Mouse (Mus musculus) adrenal gland, postnatal 4 days (tissue): Measurements from ENCODE around the gene A030003K21Rik. TPM values are rescaled to one million over a fixed set of nuclear protein-coding genes. Genes with fewer than 3 reads are reported as not detected.
"Not testable (repeated sequence)": the region's sequence is repeated elsewhere in the genome, so short reads cannot be mapped to it uniquely, and the experiment has no call there.

Experiments
- DNase-seq, 2 experiments: peaks; one replicate each; pipeline ENCODE4 v3.0.0; 2021 to 2022; ENCODE audit warnings: low spot score in 2 of 2, mixed read lengths in 2 of 2
- long read RNA-seq, 2 experiments: library from polyadenylated mRNA; stranded (forward); transcript quantifications; one replicate each; pipeline ENCODE4 v2.0.0; 2021
- total RNA-seq, 2 experiments: library from RNA; stranded (reverse); gene quantifications; 2 replicates each; pipeline ENCODE4 v1.2.3; 2021

The A030003K21Rik gene
- total RNA-seq = not detected
- long read RNA-seq, experiment 1 = 0 reads
- long read RNA-seq, experiment 2 = 0 reads

GRCm38 (mm10) chr1:82943295-82943694 is at the start of gene A030003K21Rik:
A030003K21Rik (minus strand) TSS chr1:82943388.
- DNase-seq = not testable (repeated sequence)

GRCm38 (mm10) chr1:82992093-82992492 is 48.9 kb upstream of the A030003K21Rik start:
- DNase-seq = no peak

GRCm38 (mm10) chr1:82991596-82991995 is 48.4 kb upstream of the A030003K21Rik start:
- no peak for DNase-seq

- no peak for DNase-seq
Measured at GRCm38 (mm10) chr1:82991062-82991461, 47.9 kb upstream of the A030003K21Rik start.

- DNase-seq = no peak
Measured at GRCm38 (mm10) chr1:82987530-82988198, 44.5 kb upstream of the A030003K21Rik start.

- DNase-seq = no peak
Measured at GRCm38 (mm10) chr1:82986738-82987137, 43.5 kb upstream of the A030003K21Rik start.

GRCm38 (mm10) chr1:82977840-82978239 is 34.7 kb upstream of the A030003K21Rik start:
- no peak for DNase-seq

- no peak for DNase-seq
Measured at GRCm38 (mm10) chr1:82975750-82976149, 32.6 kb upstream of the A030003K21Rik start.

- no peak for DNase-seq
Measured at GRCm38 (mm10) chr1:82974342-82974741, 31.2 kb upstream of the A030003K21Rik start.

- DNase-seq = no peak
Measured at GRCm38 (mm10) chr1:82973901-82974300, 30.7 kb upstream of the A030003K21Rik start.

- DNase-seq = no peak
Measured at GRCm38 (mm10) chr1:82973244-82973643, 30.1 kb upstream of the A030003K21Rik start.

GRCm38 (mm10) chr1:82972046-82972445 is 28.9 kb upstream of the A030003K21Rik start:
- no peak for DNase-seq

GRCm38 (mm10) chr1:82966413-82966812 is 23.2 kb upstream of the A030003K21Rik start:
- DNase-seq = no peak

- DNase-seq = no peak
Measured at GRCm38 (mm10) chr1:82959870-82960385, 16.7 kb upstream of the A030003K21Rik start, which contains the start of gene Gm47955. Gm47955 (plus strand) TSS chr1:82960286.

GRCm38 (mm10) chr1:82955913-82956312 is 12.7 kb upstream of the A030003K21Rik start, which contains the start of gene Gm7544:
Gm7544 (minus strand) TSS chr1:82956013.
- DNase-seq = not testable (repeated sequence)

GRCm38 (mm10) chr1:82948601-82949000 is 5.4 kb upstream of the A030003K21Rik start:
- no peak for DNase-seq

GRCm38 (mm10) chr1:82946029-82946428 is 2.8 kb upstream of the A030003K21Rik start:
- not testable (repeated sequence) for DNase-seq

- not testable (repeated sequence) for DNase-seq
Measured at GRCm38 (mm10) chr1:82942505-82942904, 683 bp downstream of the A030003K21Rik start.

GRCm38 (mm10) chr1:82938666-82939065 is 4.5 kb downstream of the A030003K21Rik start:
- no peak for DNase-seq

GRCm38 (mm10) chr1:82931326-82931725 is 11.9 kb downstream of the A030003K21Rik start, which contains the start of gene Gm6217:
Gm6217 (minus strand) TSS chr1:82931399.
- not testable (repeated sequence) for DNase-seq

GRCm38 (mm10) chr1:82930558-82930957 is 12.6 kb downstream of the A030003K21Rik start:
- DNase-seq = not testable (repeated sequence)

GRCm38 (mm10) chr1:82924650-82925049 is 18.5 kb downstream of the A030003K21Rik start, which contains the start of gene A030014E15Rik:
A030014E15Rik (plus strand) TSS chr1:82924917.
- no peak for DNase-seq
